Mouse (Mus musculus): ENCODE data around the gene Kif12.

The Kif12 gene

DNA sequence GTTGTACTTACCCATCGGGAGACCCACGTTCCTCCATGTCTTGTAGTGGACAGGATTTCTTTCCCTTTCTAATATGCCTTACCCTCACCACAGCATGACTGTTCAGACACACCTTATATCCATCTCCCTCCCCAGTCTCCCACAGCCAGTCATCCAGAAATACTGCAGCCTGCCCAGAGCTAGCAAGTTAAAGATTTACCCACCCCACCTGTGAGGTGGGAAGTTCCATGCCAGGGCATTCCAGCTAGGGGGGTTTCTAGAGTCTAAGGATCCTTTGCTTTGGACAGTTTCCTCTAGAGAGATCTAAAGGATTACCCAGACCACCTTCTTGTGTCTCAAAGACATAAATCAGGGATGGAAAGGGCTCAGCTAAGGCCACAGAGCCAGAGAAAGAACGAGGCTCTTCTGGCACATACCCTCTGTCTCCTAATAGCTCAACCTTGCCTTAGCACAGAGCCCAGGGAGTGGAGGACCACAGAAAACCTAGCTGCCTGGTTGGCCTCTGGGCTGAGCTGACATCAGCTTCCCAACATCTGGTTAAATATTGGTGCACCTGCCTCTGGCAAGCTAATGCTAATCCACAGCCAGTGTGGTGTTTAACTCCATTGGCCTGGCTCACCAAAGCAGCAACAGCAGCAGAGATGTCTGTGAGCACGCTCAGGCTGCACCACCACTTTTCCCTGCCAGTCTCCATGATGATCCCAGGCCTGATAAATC lies at the start of gene Kif12:
TSS of gene Kif12 (minus strand) at position 163 of the 717 bp plus-strand sequence.
- no peak for DNase-seq (ENCODE audit: low read depth, low spot score)

DNA sequence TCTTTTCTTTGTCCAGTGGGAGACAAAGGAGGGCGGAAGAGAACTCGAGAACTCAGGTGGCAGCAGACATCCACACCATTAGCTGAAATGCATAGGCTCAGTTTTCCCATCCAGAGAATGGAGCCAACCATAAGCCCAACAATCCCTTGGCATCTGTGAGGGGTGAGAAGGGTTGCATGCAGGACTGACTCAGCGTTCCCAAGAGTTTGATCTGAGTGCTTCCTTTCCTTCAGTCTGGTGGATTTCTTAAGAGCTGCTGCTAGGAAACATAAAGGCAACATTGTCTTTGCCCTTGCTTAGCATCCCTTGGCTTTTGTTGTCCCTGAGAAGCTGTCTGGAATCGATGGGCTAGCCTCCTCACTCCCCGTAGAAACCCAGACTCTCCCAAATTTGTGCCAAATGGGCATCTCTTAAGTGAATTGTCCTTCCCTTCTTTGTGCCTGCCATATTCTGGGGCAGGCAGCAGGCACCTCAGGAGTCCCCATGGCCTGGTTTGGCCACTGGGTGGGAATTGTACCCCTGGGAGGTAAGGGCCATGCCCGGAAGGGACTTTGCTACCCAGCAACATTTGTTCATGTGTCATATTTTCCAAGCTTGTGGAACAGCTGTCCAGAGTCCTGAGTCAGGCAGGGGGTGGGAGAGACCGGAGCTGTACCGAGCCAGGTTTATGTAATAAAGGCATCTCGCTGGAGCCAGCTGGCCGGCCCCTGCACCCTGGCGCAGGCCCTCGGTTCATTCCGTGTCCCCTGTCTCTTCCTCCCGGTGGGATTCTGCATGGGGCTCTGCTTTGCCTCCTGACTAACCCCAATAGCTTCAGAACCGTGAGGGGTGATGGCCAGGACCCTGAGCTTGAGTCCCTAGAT lies 49.4 kb upstream of the Kif12 start:
- DNase-seq (ENCODE audit: low read depth, low spot score), result no peak

DNA sequence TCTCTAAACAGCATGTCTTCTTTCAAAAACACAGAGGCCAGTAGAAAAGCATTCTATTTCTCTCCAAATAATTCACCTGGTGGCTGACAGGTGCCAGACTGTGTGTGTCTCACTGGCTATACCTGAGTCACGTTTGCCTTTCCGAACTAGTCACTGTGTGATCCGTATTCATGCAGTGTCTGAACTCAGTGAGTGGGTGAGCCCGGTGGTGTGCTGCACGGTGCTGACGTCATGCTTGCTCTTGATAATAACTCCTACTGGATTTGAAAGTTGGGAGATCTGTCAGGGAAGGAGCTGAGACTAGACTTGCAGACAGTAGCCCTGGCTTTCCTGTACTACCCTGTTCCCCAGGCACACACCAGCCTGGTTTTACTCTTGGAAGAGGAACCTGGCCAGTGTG lies 47.7 kb upstream of the Kif12 start:
- DNase-seq (ENCODE audit: low read depth, low spot score), result no peak

DNA sequence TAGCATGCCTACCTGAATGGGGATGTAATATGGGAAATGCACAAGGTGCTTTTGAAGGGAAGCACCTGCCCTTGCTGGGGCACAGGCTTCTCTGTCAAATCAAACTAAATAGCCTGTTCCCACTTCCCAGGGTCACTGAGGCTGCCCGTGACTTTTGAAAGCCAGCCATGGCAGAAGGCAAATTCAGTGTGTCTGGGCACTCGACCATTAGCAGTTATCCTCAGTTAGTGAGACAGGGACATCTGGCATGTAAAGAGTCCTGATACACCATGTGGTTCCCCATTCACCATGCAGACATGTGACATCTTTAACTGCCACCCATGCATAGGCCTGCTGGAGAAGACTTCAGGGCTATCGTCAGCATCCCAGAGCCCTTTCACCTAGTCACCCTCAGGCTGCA lies 47.1 kb upstream of the Kif12 start:
- DNase-seq (ENCODE audit: low read depth, low spot score), result no peak

DNA sequence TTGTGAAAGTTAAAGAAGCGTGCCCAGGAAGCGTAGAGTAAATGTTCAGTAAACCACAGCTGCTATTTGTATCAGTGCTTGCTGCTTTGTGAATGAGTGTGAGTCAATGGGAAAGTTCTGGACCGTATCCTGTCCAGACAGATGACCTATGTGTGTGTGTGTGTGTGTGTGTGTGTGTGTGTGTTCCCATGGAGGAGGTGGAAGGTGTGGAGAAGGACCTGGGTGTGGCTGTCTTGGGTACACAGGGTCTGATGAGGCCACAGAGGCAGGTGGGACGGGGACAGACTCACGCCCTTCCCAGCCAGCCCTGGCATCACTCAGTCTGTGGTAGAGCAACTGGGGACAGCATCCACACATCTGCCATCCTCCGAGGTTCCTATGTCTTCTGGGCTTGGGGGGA lies 45.6 kb upstream of the Kif12 start:
- no peak for DNase-seq (ENCODE audit: low read depth, low spot score)

DNA sequence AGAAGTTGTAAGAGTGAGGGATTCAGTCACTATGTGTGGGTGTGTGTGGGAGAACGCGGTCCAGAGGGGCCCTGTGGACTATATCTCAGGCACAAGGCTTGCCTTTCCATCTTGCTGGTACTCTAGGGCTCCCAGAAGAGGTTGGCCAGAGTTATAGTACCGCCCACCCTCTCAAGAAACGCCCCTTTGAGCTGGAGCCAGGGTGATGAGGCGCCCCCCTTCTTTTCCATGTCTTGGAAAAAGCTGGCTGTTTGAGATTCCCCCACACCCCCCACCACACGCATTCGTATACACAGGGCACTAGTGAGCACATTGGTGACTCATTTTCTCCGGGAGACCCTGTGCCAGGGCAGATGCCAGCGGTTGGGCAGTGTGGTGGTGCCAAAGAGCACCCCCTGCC lies 44.6 kb upstream of the Kif12 start:
- DNase-seq (ENCODE audit: low read depth, low spot score), result no peak

DNA sequence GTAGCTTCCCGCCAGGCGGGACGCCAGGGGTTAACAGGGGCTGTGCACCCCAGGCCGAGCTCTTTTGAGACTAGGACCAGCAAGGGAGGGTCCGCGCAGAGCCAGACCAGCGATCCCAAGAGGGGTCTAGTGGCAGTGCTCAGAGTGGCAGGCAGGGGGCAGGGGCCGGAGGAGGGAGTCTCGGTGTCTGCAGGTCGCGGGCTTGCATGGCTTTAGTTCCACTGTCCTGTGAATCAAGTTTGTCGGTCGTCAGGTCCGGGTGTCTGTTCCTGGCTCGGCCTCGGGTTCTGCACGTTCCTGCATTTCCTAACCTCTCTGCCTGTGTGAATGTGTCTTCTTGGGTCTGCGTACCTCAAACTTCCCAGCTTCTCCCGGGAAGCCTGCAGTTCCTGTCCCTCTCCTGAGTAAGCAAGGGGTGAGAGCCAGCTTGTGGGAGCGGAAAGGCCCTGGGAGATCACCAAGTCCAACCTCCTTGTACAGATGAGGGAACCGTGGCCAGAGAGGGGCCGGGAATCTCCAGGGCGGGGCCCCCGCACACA lies 44.1 kb upstream of the Kif12 start:
- no peak for DNase-seq (ENCODE audit: low read depth, low spot score)

DNA sequence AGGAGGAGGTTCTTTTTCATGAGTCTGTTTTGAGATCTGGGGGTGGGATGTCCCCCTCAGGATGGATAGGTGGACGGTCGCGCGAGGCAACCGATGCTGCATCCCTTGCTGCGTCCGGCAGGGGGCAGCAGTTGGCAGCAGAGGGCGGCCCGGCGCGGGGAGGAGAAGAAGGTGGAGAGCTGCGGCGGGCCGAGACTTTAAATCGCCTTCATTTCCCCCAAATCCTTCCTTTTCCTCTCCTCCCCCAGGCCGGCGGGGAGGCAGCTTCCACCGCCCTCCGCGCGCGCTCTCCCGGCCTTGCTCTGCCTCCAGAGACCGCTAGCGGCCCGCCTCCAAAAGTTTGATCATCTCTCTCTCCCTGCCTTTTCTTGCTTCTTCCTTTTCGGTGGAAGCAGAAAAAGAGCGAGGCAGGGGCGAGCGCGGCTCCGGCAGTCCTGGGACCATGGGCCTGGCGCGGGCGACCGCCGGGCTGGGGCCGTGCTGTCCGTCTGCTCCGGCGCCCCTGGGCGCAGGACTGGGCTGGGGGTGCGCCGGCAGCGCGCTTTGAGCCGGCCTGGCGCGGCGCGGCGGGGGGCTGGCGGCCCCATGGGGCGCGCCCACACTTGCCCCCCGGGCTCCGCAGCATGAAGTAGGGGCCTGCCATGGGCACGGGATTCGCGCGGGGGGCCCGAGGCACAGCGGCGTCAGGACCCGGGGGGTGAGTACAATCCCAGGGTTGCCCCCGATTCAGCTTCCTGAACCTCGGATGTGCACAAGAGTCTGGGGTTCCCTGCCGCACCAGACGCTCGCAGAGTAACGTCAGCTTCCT lies 43.5 kb upstream of the Kif12 start:
- DNase-seq (ENCODE audit: low read depth, low spot score), result peak; percentile 20

DNA sequence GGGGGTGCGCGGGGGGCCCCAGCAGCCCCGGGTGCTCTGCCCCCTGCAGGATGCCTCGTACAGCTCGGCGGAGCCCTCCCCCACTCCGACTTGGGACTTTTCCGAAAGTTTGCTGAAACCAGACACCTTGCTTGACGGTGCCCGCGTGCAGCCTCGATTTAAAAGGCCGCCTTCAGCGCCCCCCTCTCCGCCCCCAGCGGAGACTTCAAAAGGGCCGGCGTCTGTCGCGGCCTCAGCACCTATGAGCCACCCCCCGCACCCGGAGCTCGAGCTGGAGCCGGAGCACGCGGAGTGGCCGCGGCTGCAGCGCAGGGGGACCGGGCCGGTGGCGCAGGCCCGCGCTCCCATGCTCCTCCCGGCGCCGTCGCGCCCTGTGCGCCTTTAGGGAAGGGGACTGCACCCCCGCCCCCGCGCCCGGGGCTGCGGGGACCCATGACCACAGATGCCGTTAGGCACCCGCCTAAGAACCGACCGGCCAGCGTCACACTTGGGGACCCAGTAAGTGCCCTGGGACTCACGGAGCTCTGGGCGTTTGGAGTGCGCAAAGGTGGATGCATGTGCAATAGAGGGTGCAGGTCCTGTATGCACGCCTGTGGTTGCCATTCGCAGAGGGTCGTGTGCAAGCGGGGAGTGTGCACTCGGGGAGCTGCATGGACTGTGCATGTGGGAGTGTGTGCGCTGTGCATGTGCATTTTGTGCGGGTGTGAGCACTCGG lies 42.1 kb upstream of the Kif12 start, which contains the start of gene Col27a1:
TSS of gene Col27a1 (plus strand) at position 98 of the 715 bp plus-strand sequence.
- no peak for DNase-seq (ENCODE audit: low read depth, low spot score)

DNA sequence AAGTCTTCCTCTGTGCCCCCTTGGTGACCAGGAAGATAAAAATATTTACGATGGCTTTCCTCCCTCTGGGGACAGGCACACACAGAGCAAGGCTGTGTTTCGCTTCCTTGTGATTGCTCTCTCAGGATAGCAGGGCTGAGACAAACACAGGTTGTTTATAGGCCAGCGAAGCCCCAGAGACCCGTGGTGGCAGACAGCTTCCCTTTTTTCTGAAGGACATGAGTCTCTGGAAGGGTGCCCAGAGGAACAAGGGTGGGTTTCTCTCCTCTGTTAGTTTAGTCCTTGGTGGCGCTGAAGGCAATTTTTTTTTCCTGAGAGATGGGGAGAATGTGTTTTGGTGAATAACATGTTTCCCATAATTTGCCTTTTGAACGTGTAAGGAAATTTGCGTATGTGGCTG lies 33.7 kb upstream of the Kif12 start:
- no peak for DNase-seq (ENCODE audit: low read depth, low spot score)

DNA sequence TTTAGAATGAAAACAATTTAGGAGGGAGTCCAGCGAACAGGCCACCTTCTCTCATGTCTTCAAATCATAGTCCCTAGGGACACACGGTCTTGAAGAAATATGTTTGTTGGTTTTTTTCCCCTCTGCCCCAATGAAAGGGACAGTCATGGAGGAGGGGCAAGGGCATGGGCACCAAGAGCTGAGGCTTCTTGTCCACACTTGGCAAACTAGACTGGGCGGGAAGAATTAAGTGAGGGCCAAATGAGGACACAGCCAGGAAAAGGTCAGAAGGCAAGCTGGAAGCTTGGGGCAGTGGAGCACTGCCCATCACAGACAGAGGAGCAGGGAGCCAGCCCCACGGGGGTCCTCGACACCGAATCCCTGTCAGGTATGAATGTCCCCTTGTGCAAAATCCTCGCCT lies 31.9 kb upstream of the Kif12 start:
- DNase-seq (ENCODE audit: low read depth, low spot score), result no peak

DNA sequence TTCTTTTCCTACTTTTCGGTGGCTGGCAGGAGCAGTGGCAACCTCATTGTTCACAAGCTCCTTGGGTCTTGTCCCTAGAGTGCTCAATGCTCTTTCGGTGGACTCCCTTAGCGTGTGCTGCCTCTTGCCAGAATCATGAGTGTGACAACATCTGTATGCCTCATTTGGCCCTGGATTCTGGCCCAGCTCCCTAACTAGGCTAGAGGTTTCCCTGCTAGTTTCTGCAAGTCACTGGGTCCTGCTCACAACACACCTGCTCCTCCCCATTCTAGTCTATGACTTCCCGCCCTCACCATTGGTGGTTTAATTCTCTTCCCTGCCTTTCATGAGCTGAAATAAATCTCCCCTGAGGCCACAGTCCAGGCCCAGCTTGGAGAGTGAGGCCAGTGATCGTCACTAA lies 27.4 kb upstream of the Kif12 start:
- no peak for DNase-seq (ENCODE audit: low read depth, low spot score)

DNA sequence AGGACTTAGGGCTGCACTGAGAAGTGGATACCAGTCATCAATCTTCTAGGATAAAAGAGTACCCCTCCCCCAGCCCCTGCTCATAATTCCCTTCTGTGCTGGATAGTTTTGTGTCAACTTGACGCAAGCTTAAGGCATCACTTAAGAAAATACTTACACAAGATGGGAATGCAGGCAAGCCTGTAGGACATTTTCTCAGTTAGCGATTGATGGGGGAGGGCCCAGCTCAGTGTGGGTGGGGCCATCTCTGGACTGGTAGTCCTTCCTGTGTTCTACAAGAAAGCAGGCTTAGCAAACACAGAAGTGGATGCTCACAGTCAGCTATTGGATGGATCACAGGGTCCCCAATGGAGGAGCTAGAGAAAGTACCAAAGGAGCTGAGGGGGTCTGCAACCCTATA lies 22.4 kb upstream of the Kif12 start:
- DNase-seq (ENCODE audit: low read depth, low spot score), result no peak

DNA sequence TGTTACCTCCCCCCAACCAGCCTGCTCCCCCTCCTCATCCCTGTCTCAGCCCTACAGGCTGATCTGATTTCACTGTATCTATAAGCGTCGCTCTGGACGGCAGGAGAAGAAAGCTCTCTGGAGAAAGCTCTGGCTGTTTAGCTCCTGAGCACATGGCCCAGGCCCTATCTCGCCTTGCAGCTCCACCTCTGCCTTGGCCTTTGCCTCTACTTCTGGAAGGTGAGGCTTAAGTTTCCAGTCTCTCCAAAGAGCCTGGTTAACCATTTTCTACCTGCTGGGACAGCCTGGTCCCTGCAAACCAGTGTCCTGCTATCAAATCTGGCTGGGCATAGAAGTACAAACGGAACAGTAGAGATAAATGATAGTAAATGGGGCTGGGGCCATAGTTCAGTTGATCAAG lies 19.7 kb upstream of the Kif12 start:
- DNase-seq (ENCODE audit: low read depth, low spot score), result no peak

DNA sequence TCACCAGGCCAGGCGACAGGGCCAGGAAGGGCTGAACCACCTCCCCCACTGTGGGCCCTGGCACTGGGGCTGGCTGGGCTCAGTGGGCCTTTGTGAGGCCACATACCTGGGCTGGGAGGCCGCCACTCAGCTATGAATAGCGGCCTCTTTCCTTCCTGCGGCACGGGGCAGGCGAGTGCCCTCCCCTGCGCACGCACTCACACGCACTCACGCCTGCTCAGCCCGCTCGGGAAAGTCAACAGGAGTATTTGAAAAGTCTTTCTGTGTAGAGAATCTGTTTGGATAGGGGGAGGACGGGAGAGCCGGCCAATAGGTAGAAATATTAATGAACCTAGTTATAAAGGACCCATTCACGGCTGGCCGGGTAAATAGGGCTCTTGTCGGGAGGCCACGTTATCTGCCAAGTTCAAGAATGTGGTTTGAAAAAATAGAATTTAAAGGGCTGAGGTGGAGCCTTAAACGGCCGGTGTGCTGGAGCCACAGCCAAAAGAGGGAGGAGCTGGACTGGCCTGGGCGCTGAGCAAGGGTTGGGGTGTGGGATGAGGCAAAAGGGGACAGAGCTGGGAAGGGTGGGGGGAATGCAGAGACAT lies 14.4 kb upstream of the Kif12 start:
- no peak for DNase-seq (ENCODE audit: low read depth, low spot score)

DNA sequence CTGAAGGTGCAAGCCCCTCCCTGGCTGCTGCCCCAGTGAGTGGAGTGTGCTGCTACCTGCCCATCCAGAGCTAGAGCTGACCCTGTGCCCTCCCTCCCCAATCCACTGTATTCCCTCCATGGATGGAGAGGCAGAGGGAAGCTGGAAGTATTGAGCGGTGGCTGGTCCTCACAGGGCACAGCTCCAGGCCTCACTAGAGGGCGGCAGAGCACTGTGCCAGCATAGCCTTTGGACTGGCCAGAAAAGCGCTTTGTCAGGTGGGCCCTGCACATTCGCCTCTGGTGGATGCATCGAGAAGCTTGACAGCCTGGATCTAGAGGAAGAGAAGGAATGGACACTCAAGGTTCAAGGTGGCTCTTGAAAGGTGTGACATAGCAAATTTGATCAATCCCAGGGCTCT lies 9.6 kb upstream of the Kif12 start:
- peak; percentile 11 for DNase-seq (ENCODE audit: low read depth, low spot score)

DNA sequence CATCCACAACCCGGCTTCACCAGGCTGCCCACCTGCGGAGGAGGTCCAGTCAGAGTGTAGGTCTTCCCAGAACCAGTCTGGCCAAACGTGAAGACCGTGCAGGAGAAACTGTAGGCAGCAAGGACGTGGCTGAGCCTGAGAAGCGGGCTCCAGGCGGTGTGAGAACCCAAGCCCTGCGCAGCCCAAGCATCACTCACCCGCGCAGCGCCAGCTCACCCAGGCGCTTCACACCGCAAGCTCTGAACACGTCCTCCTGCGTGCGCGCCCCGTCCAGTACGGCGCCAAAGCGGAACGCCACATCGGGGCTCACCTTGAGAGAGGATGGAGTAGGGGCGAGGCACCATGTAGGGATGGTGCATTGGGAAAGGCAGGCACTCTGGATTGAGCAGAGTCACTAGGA lies 809 bp downstream of the Kif12 start:
- DNase-seq (ENCODE audit: low read depth, low spot score), result no peak

DNA sequence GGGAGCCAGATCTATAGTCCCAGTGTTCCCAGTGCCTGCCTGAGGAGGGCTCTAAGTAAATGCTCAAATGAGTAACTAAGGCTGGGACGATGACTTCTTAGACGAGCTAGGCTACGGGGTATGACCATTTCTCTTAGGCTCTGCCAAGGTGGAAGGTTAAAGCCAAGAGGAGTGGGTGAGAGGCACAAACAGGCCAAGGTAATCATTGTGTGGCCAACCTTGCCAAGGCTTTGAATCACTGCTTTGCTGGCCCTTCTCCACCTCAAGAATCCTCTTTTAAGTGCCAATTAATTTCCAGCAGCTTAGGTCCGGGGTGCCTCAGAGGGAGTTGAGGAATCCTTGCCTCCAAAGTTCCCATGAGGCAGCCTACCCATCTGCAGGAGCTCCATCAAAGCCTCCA lies 1.9 kb downstream of the Kif12 start:
- no peak for DNase-seq (ENCODE audit: low read depth, low spot score)

DNA sequence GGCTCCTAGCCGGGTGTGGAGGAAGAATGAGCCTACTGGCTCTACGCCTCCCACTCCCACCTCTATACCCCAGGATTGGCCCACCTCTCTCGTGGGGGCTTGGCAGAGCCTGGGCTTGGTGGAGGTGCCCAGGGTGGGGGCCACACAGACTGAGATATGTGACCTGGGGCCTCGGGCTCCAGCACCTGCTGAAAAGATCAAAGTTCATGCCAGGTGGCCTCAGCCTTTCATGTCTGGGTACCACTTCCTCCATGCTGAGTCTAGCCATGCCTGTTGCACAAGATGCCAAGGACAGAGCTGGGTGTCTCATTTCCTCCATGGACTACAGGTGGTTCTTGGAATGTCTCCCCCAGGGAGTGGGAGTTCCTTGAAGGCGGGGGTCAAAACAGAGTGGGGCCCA lies 5.6 kb downstream of the Kif12 start:
- DNase-seq (ENCODE audit: low read depth, low spot score), result no peak

DNA sequence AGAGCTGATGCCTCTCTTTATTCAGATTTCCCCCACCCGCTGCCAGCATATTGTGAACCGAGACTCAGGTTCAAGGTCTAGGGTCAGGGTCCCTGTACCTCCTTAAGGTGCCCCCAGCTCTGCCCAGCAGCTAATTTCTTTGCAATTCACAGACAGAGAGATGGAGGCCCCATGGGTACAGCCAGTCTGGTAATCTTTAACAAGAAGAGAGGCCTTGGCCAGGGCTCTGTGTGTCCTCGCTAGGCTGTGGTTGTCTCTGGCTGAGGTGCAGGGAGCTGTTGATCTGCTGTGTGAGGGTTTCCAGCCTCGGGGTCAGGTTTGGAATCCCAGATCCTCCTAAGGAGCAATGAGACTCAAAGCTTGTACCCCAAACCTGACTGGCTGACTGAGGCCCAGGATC lies 6.3 kb downstream of the Kif12 start:
- no peak for DNase-seq (ENCODE audit: low read depth, low spot score)
